Comparison of ENCODE assay signal across 24 mouse cellular contexts in genomic region chr2:135568350-135568749, GRCm38 (mm10).
DNase-seq lines count a peak whose midpoint lies in the region; ATAC-seq lines count a peak whose summit lies in the region.
"Had no signal": no experiment of that assay in that cellular context is flagged by ENCODE, and none has a peak within 500 bp of the region (broad histone marks: within the 10 kb centered on the region; RNA-seq: fewer than 3 reads in every experiment).

No protein-coding gene starts in this region.

- H3K27me3 ChIP-seq in heart, embryonic 12.5 days (replicated peaks) = no peaks in the 10 kb centered on the region
- H3K27me3 ChIP-seq in megakaryocyte, embryonic 14.5 days (replicated peaks) = peaks cover 2% of the 10 kb centered on the region
- H3K27me3 ChIP-seq: embryonic facial prominence, embryonic 12.5 days; embryonic facial prominence, embryonic 15.5 days; forebrain, embryonic 12.5 days; forebrain, embryonic 15.5 days; heart, embryonic 13.5 days; hindbrain, embryonic 13.5 days; intestine, embryonic 15.5 days had no signal

- 0 out of 2 replicates have a peak, but pooled peaks cover 3% of the 10 kb centered on the region for H3K4me1 ChIP-seq in heart, embryonic 12.5 days (replicated peaks)
- H3K4me1 ChIP-seq in megakaryocyte, embryonic 14.5 days = peaks cover 24% of the 10 kb centered on the region
- H3K4me1 ChIP-seq: embryonic facial prominence, embryonic 12.5 days; embryonic facial prominence, embryonic 15.5 days; forebrain, embryonic 12.5 days; forebrain, embryonic 15.5 days; heart, embryonic 13.5 days; hindbrain, embryonic 13.5 days; intestine, embryonic 15.5 days had no signal

- no peak for ATAC-seq in heart, embryonic 12.5 days (ENCODE audit: insufficient number of reproducible peaks, low FRiP score)
- ATAC-seq in megakaryocyte, adult 5-6 weeks (ENCODE audit: poor library complexity, severe bottlenecking) = no peak
- ATAC-seq: activated CD4-positive, CD25-positive, alpha-beta regulatory T cell, adult 4 months; forebrain, embryonic 15.5 days; hindbrain, embryonic 16.5 days; intestine, embryonic 15.5 days had no signal

- WGBS in heart, embryonic 12.5 days = 66% methylated on average over 2 of the region's 2 CpGs

- peak; percentile 11 for DNase-seq in adrenal gland, postnatal 10 days
- DNase-seq in adrenal gland, postnatal 25 days = no peak
- DNase-seq in heart, adult 11 months = peak; percentile 90
- DNase-seq in thymus, postnatal 25 days = no peak
- DNase-seq: adrenal gland, postnatal 36 days; cerebellum, adult 11 months; cerebellum, adult 2 months; cerebellum, adult 9-11 months; cerebellum, postnatal 25 days; gastrocnemius, postnatal 10 days; kidney, adult 11 months had no signal

- no peak overlapping the region for H3K9ac ChIP-seq in heart, embryonic 12.5 days
- H3K9ac ChIP-seq: embryonic facial prominence, embryonic 12.5 days; embryonic facial prominence, embryonic 15.5 days; forebrain, embryonic 12.5 days; forebrain, embryonic 15.5 days; heart, embryonic 13.5 days; hindbrain, embryonic 13.5 days; intestine, embryonic 15.5 days had no signal

- no peaks in the 10 kb centered on the region for H3K9me3 ChIP-seq in heart, embryonic 12.5 days (replicated peaks)
- H3K9me3 ChIP-seq in megakaryocyte, embryonic 14.5 days = no peaks in the 10 kb centered on the region
- H3K9me3 ChIP-seq: embryonic facial prominence, embryonic 12.5 days; embryonic facial prominence, embryonic 15.5 days; forebrain, embryonic 12.5 days; forebrain, embryonic 15.5 days; heart, embryonic 13.5 days; hindbrain, embryonic 10.5 days; hindbrain, embryonic 13.5 days; intestine, embryonic 15.5 days had no signal

- no peaks in the 10 kb centered on the region for H3K36me3 ChIP-seq in heart, embryonic 12.5 days
- H3K36me3 ChIP-seq in megakaryocyte, embryonic 14.5 days (replicated peaks; ENCODE audit: low read length) = no peaks in the 10 kb centered on the region
- H3K36me3 ChIP-seq: embryonic facial prominence, embryonic 12.5 days; embryonic facial prominence, embryonic 15.5 days; forebrain, embryonic 12.5 days; forebrain, embryonic 15.5 days; heart, embryonic 13.5 days; hindbrain, embryonic 10.5 days; hindbrain, embryonic 13.5 days; intestine, embryonic 15.5 days had no signal

- H3K4me2 ChIP-seq in heart, embryonic 12.5 days = no peak overlapping the region
- H3K4me2 ChIP-seq: embryonic facial prominence, embryonic 12.5 days; embryonic facial prominence, embryonic 15.5 days; forebrain, embryonic 12.5 days; forebrain, embryonic 15.5 days; heart, embryonic 13.5 days; hindbrain, embryonic 13.5 days; intestine, embryonic 15.5 days had no signal

- no peak overlapping the region for H3K27ac ChIP-seq in heart, embryonic 12.5 days (ENCODE audit: poor library complexity, severe bottlenecking)
- H3K27ac ChIP-seq: embryonic facial prominence, embryonic 12.5 days; embryonic facial prominence, embryonic 15.5 days; forebrain, embryonic 12.5 days; forebrain, embryonic 15.5 days; heart, embryonic 13.5 days; hindbrain, embryonic 10.5 days; hindbrain, embryonic 13.5 days; intestine, embryonic 15.5 days had no signal

- H3K4me3 ChIP-seq in heart, embryonic 12.5 days = no peak overlapping the region
- H3K4me3 ChIP-seq in megakaryocyte, embryonic 14.5 days (replicated peaks) = peak overlapping the region; percentile 46
- H3K4me3 ChIP-seq: embryonic facial prominence, embryonic 12.5 days; embryonic facial prominence, embryonic 15.5 days; forebrain, embryonic 12.5 days; forebrain, embryonic 15.5 days; heart, embryonic 13.5 days; hindbrain, embryonic 10.5 days; hindbrain, embryonic 13.5 days; intestine, embryonic 15.5 days had no signal

Comparison
In these comparisons a context has a peak if more than half of its experiments do, and no peak if none do; other contexts are left out.
1. DNase-seq: peak in adrenal gland, postnatal 10 days (single experiment) and heart, adult 11 months (single experiment); none in adrenal gland, postnatal 25 days (single experiment) and thymus, postnatal 25 days (single experiment).